Mouse (Mus musculus): ENCODE measurements around the gene C2cd2.

The C2cd2 gene

DNA sequence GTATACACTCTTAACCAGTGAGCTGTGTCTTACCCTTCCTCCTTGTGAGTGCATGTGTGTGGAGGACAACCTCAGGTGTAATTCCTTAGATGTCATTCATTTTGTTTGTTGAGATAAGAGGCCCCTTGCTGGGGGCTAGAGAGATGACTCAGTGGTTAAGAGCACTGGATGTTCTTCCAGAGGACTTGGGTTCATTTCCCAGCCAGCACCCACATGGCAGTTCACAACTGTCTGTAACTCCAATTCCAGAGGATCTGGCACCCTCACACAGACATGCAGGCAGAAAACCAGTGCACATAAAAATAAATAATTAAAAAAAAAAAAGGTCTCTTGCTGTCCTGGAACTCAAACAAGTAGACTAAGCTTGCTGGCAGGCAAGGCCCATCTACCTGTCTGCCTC is 20.6 kb downstream of the C2cd2 start:
- DNase-seq, result no peak

DNA sequence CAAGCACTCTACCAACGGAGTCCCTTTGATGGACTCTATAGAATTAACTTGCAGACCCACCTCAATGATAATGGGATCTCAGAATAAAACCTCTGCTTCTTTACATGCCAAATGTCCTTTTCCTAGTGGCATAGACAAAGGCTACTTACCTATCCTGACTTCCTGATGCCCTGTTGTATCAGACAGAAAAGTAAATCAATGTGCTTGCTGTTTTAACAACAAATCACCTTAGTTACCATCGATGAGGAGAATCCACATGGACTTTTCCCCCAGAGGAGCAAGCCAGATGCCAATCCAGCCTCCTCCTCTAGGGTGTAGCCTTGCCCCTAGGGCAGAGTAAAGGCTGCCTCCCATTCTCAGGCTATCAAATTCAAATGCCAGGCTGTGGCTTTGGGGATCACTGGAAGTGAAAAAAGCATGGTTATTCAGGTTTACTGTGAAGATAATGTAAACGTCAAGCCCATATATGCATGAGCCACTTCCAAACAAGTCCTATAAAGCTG is 21.9 kb downstream of the C2cd2 start:
- no peak for DNase-seq

DNA sequence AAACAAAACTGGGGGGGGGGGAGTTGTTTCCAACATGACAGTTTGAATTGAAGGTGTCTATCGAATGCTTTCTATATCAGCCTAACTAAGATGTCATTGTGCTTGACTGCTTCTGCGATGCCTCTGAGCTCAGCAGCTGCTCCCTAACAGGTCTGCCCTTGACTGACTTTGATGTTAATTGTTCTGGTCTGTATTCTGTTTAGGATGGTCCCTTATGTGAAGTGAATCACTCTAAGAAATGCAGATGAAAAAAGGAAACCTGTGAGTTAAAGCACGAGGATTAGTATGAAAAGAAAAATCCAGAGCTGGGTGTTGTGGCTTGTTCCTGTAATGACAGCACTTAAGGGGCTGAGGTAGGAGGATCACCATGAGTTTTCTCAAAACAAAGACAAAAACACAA is 26.6 kb downstream of the C2cd2 start:
- no peak for DNase-seq

GRCm38 (mm10) chr16:97930231-97930630 is 32.2 kb downstream of the C2cd2 start:
- no peak for DNase-seq

- DNase-seq, result no peak
These were observed 32.9 kb downstream of the C2cd2 start for GRCm38 (mm10) chr16:97929520-97929919.

DNA sequence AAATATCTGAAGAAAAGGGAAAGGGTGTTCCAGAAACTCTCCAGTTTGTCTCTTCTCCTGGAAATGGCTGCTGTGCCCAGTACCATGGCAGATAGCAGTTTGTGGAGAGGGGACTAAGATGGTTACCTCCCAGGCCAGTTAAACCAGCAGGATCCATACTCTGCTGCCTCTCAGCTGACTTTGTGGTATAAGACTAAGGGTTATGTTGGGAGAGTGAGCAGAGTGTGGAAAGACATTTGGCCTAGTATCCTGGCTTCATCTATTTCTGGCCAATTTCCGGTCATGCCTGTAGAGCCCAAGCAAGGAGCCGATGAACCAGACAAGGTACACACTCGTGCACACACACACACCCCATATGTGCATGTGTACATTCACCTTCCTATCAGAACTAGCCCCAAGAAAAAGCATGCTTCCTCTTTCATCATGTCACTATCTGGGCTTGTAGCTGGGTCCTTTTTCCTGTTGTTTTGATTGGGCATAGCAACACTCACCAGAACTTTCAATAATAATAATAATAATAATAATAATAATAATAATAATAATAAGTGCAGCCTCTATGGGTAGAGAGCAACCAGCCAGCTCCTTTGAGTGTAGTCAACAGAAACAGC is 35.0 kb downstream of the C2cd2 start:
- DNase-seq, result no peak

- no peak for DNase-seq
These were observed 36.0 kb downstream of the C2cd2 start for GRCm38 (mm10) chr16:97926381-97926780.

DNA sequence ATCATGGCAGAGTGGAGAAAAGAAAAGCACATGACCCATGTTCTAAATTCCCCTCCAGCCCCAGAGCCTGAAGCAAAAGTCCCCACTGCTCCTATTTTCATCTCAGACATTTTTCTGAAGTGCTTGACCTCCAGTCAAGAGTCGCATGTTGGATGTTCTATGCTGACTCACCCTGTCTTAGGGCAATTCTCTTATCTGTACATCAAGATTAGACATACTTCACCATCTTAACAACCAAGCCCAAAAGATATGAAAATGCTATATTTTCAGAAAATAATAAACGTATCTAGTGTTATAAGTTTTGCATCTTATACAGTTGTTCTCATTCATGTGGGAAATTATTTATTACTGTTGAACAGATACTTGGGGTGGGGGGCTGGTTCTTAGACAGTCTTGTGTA is 36.6 kb downstream of the C2cd2 start:
- DNase-seq, result no peak

DNA sequence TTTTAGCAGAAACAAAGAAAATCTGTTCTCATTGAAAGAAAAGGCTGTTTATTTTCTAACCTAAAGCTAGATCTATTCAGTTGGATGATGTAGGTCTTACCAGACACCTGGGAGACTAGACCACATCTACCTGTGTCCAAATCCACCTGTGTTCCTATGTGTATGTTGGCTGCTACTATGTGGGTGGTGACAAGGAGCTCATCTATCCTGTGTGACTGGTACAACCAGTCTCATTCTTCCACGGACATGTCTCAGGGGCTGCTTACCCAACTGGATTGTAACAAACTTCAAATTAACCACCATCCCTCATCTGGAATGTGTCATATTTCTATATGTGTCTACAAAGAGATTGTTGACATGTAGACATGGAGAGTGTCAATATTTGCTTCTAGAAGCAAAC is 38.7 kb downstream of the C2cd2 start:
- no peak for DNase-seq

- DNase-seq, result no peak
These were observed 39.6 kb downstream of the C2cd2 start for GRCm38 (mm10) chr16:97922779-97923126.

DNA sequence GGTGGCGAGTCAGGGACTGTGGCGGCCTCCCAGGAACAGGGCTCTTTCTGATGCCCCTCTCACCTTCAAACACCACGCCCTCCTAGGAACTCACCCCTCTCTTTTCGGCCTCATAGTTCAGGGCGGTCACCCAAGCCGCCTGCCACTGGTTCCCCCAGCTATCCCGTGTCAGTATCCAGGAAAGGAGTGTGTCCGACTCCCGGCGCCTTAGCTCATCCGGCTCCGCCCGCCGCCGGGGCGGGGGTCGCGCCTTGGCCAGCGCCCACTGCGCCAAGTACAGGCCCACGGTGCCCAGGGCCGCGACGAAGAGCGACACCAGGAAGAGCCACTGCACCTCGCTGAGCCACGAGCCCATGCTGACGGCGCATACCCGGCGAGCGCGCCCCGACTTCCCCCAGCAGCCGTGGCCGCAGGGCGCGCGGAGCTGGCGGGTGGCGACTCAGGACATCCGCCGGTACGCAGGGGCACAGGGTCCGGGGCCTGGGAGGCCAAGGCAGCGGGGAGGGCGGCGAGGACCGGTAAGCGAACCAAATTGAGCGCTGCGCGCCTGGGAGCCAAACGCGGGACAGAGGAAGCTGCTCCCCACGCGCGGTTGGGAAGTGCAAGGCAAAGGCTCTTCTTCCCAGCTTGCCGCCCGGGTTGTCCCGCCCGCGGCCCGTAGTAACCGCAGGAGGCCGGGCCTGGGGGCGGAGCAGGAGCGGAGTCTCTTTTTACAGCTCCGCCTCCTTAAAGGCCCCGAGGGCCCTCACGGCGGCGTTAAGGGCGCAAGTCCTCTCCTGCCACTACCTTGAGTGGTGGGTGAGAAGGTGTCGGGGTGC is 40.2 kb downstream of the C2cd2 start:
- DNase-seq, result peak; percentile 76

DNA sequence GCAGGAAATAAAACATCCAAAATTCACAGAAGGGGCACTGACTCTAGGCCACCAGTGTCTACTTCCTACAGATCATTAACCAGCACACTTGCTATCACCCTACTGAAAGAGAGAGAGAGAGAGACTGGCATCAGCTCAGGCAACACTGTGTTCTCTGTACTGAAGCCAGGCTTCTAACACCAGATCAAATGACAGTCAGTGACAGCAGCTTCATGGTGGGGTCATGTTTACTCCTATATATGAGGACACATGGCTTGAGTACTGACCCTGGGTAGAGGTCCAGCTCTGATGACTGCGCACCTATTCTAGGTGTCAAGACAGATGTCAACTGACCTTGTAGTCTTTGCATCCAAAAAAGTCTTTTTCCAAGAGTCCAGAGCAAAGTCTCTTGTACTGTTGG is 41.8 kb downstream of the C2cd2 start:
- DNase-seq, result no peak

GRCm38 (mm10) chr16:97919793-97920192 is 42.6 kb downstream of the C2cd2 start:
- no peak for DNase-seq

- no peak for DNase-seq
These were observed 49.5 kb downstream of the C2cd2 start for GRCm38 (mm10) chr16:97912873-97913272.

GRCm38 (mm10) chr16:97909356-97909755 is 53.0 kb downstream of the C2cd2 start:
- no peak for DNase-seq

- no peak for DNase-seq
These were observed 54.9 kb downstream of the C2cd2 start for GRCm38 (mm10) chr16:97907496-97907895.

- DNase-seq, result no peak
These were observed 56.1 kb downstream of the C2cd2 start for GRCm38 (mm10) chr16:97906337-97906736.

DNA sequence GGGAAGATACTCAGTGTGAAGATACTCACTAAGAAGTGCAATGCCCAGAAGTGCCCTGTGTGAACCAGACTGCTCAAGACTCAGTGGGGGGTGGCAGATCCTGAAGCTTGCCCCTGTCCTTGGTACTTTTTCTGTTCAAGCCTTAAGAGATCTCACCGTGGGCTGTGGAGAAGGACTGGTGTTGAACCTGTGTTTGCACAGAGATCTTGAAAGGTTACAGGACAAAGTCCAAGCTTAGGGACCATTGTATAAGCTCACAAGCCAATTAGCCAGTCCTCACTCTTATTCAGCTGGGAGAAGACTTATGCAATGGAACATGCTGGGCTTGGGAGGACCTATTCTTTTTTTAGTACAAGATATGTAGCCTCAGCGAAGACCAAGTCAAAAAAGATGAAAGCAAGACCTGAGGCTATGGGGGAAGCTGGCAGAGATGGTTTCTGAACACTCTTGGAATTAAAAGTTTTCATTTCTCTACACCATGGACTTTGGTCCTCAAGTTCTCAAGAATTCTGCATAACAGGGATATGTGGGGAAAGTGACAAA is 56.9 kb downstream of the C2cd2 start:
- no peak for DNase-seq

- no peak for DNase-seq
These were observed 58.4 kb downstream of the C2cd2 start for GRCm38 (mm10) chr16:97904035-97904434.

GRCm38 (mm10) chr16:97897346-97898024 is 64.9 kb downstream of the C2cd2 start:
- DNase-seq, result no peak

GRCm38 (mm10) chr16:97887762-97888161 is 74.6 kb downstream of the C2cd2 start:
- DNase-seq, result no peak

DNA sequence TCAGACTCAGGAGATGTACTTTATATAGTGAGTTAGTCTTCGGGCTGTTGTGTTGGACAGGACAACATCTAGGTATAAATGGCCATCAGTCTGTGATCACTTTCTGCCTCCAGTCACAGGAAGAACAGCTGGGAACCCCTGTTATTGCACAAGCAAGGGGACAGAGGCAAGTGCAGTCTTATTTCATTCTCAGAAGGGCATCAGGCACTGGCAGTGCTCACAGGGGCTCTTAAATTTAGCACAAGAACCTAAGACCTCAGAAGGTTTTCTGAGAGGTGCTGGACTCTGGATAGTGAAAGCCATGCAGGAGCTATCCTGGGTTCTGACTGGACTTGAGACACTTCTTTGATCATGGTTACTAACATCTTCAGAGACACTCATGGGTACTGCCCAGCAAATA is 78.7 kb downstream of the C2cd2 start:
- DNase-seq, result no peak

DNA sequence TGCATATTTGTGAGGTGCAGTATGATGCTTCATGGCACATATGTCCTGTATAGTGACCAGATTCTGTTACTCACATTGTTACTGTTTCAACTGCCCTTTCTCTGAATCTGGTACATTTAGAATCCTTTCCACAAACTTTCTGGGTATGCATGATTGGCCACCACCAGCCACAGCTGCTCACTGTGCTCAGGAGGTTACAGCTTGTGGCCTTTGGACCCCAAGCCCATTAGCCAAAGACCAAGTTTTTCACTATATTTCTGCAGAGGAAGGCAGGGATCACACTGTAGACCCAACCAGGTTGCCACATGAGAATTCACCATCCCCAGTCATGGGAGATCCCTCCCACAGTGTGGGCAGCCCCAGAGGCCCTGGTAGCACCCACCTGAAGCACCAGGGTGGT is 79.5 kb downstream of the C2cd2 start:
- no peak for DNase-seq

GRCm38 (mm10) chr16:97879134-97879533 is 83.3 kb downstream of the C2cd2 start:
- peak; percentile 52 to 68 for DNase-seq
